8 mouse cellular contexts compared by ENCODE assay signal in the genomic region with DNA sequence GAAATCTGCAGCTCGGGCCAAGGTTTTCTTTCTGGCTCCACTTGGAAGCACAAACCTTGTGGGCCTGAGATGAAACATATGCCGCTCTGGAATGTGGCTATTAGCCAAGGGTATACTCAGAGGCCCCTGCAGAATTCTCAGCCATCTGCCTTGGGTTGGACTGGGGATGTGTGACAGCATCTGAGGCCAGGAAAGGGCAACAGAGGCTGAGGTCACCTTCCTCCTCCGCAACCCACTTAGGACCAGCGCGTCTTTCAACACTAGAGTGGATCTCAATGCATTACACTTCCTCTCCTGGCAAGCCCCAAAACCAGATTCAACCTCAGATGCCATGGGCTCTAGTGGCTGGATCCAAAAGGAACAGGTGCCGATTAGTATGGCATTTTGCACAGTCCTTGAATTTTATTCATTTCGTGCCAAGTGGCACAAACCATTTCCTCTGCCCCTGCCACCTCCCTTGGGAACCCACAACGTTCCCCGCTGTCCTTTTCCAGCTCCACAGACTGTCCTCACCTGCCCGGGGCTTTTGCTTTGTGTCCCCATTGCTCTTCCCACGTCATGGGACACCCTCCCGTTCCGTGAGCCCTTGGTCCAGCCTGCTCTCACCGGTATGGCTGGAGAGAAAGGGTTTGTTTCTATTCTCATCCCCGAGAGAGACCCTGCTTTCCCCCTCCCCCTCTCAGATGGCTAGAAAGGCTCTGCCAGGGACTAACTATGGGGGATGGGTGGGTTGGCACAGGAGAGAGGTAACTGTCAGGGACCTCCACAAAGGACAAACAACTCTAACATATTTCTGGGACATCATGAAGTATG.
DNase-seq lines count a peak whose midpoint lies in the region; ATAC-seq lines count a peak whose summit lies in the region.
"Had no signal": no experiment of that assay in that cellular context is flagged by ENCODE, and none has a peak within 500 bp of the region (broad histone marks: within the 10 kb centered on the region; RNA-seq: fewer than 3 reads in every experiment).

No protein-coding gene starts in this region.

- H3K27me3 ChIP-seq in embryonic facial prominence, embryonic 12.5 days: no peaks in the 10 kb centered on the region
- no peaks in the 10 kb centered on the region for H3K27me3 ChIP-seq in intestine, embryonic 16.5 days (replicated peaks; ENCODE audit: control insufficient read depth, insufficient read depth, low read length)
- no peaks in the 10 kb centered on the region for H3K27me3 ChIP-seq in stomach, embryonic 16.5 days (ENCODE audit: control insufficient read depth, insufficient read depth, low read length)

- ATAC-seq in embryonic facial prominence, embryonic 12.5 days (ENCODE audit: insufficient number of reproducible peaks, insufficient read depth, low FRiP score, low TSS enrichment): peak; percentile 24; the same call in 1 of the 2 replicates
- peak; percentile 24; the same call in 1 of the 2 replicates for ATAC-seq in intestine, embryonic 16.5 days
- peak; percentile 71 for ATAC-seq in stomach, embryonic 16.5 days (ENCODE audit: insufficient read depth, low FRiP score)
- ATAC-seq in inflammation-experienced regulatory T-cells, adult 6 months: no peak

- H3K36me3 ChIP-seq in embryonic facial prominence, embryonic 12.5 days: no peaks in the 10 kb centered on the region
- H3K36me3 ChIP-seq in intestine, embryonic 16.5 days (ENCODE audit: control insufficient read depth, insufficient read depth, low read length): no peaks in the 10 kb centered on the region
- H3K36me3 ChIP-seq in stomach, embryonic 16.5 days (ENCODE audit: control insufficient read depth, insufficient read depth, low read length): no peaks in the 10 kb centered on the region

- DNase-seq in 3134 (ENCODE audit: extremely low read depth, insufficient read length, low spot score) (peak; percentile 81), 3T3-L1 (ENCODE audit: low read depth, low spot score) (peak; percentile 82)
- no peak for DNase-seq in thymus, postnatal 10 days (ENCODE audit: low spot score in 2 of 2)

- no peaks in the 10 kb centered on the region for H3K9me3 ChIP-seq in embryonic facial prominence, embryonic 12.5 days
- no peaks in the 10 kb centered on the region for H3K9me3 ChIP-seq in intestine, embryonic 16.5 days (ENCODE audit: control insufficient read depth, low read length)
- no peaks in the 10 kb centered on the region for H3K9me3 ChIP-seq in stomach, embryonic 16.5 days (replicated peaks; ENCODE audit: control insufficient read depth, low read length)

- H3K4me3 ChIP-seq in embryonic facial prominence, embryonic 12.5 days: no peak overlapping the region
- no peak overlapping the region for H3K4me3 ChIP-seq in intestine, embryonic 16.5 days (ENCODE audit: low read length)
- H3K4me3 ChIP-seq in stomach, embryonic 16.5 days (replicated peaks; ENCODE audit: low read length): no peak overlapping the region

- H3K4me1 ChIP-seq in embryonic facial prominence, embryonic 12.5 days: peaks cover 89% of the 10 kb centered on the region
- peaks cover 53% of the 10 kb centered on the region for H3K4me1 ChIP-seq in intestine, embryonic 16.5 days (ENCODE audit: control insufficient read depth, insufficient read depth, low read length)
- peaks cover 57% of the 10 kb centered on the region for H3K4me1 ChIP-seq in stomach, embryonic 16.5 days (ENCODE audit: control insufficient read depth, insufficient read depth, low read length)

- H3K4me2 ChIP-seq in embryonic facial prominence, embryonic 12.5 days (replicated peaks): no peak overlapping the region
- no peak overlapping the region for H3K4me2 ChIP-seq in intestine, embryonic 16.5 days (ENCODE audit: low read depth, low read length)
- peak overlapping the region; percentile 6; the same call in 1 of the 2 replicates for H3K4me2 ChIP-seq in stomach, embryonic 16.5 days (ENCODE audit: low read depth, low read length)

- no peak overlapping the region for H3K9ac ChIP-seq in embryonic facial prominence, embryonic 12.5 days
- H3K9ac ChIP-seq in intestine, embryonic 16.5 days (ENCODE audit: low read depth, low read length): 0 out of 2 replicates have a peak overlapping the region, but pooled peaks have one; percentile 7
- H3K9ac ChIP-seq in stomach, embryonic 16.5 days (ENCODE audit: low read length): no peak overlapping the region
- H3K9ac ChIP-seq: liver, embryonic 14.5 days had no signal

- WGBS in embryonic facial prominence, embryonic 12.5 days: 49% methylated on average over 15 of the region's 15 CpGs
- WGBS in intestine, embryonic 16.5 days: 53% methylated on average over 15 of the region's 15 CpGs
- 49% methylated on average over 15 of the region's 15 CpGs for WGBS in stomach, embryonic 16.5 days

- peak overlapping the region; percentile 84 for H3K27ac ChIP-seq in embryonic facial prominence, embryonic 12.5 days
- H3K27ac ChIP-seq in intestine, embryonic 16.5 days (ENCODE audit: low read length): peak overlapping the region; percentile 73
- H3K27ac ChIP-seq in stomach, embryonic 16.5 days (ENCODE audit: low read length): peak overlapping the region; percentile 80
- H3K27ac ChIP-seq: liver, embryonic 14.5 days had no signal

Comparison
In these comparisons a context has a peak if more than half of its experiments do, and no peak if none do; other contexts are left out.
1. DNase-seq: peak in 3134 (single experiment) and 3T3-L1 (single experiment); none in thymus, postnatal 10 days (0 of 2).
2. Peak in every context shown above with its lines, with median percentiles within 50 percentile points of each other: H3K27ac ChIP-seq.